ENCODE assay signal across 9 mouse cellular contexts in genomic region chr12:117132095-117132494, GRCm38 (mm10).
DNase-seq lines count a peak whose midpoint lies in the region; ATAC-seq and TF ChIP-seq lines count a peak whose summit lies in the region.
"Had no signal": no experiment of that assay in that cellular context is flagged by ENCODE, and none has a peak within 500 bp of the region (broad histone marks: within the 10 kb centered on the region; RNA-seq: fewer than 3 reads in every experiment).

No protein-coding gene starts in this region.

- peak; percentile 51 for TF ChIP-seq CTCF in kidney, adult 2 months (conservative IDR thresholded peaks at IDR 0.05; ENCODE audit: insufficient read depth, insufficient read length, low read depth, low read length)
- TF ChIP-seq CTCF in lung, embryonic 14.5 days (IDR thresholded peaks at IDR 0.05; ENCODE audit: low read depth): peak; percentile 70

- peak; percentile 4 for DNase-seq in kidney, adult 2 months
- DNase-seq in R1 (ENCODE audit: low read depth, low spot score): peak; percentile 36
- DNase-seq in embryo, embryonic 10 days (ENCODE audit: low spot score): peak; percentile 63
- peak; percentile 46 for DNase-seq in lung, embryonic 14.5 days
- no peak for DNase-seq in frontal cortex, postnatal 25 days (ENCODE audit: low spot score in 2 of 2)

- H3K4me3 ChIP-seq in kidney, adult 2 months (ENCODE audit: insufficient read depth, low read depth, low read length): no peak overlapping the region
- H3K4me3 ChIP-seq in kidney, embryonic 15.5 days (replicated peaks): no peak overlapping the region
- H3K4me3 ChIP-seq in lung, embryonic 14.5 days (ENCODE audit: low read depth, low read length): no peak overlapping the region
- H3K4me3 ChIP-seq: embryonic facial prominence, embryonic 15.5 days; lung, embryonic 15.5 days had no signal

- H3K27ac ChIP-seq in kidney, adult 2 months (ENCODE audit: insufficient read depth, low read depth, low read length): no peak overlapping the region
- no peak overlapping the region for H3K27ac ChIP-seq in kidney, embryonic 15.5 days
- no peak overlapping the region for H3K27ac ChIP-seq in lung, embryonic 14.5 days (ENCODE audit: low read depth)
- H3K27ac ChIP-seq: embryonic facial prominence, embryonic 15.5 days; lung, embryonic 15.5 days had no signal

- no peaks in the 10 kb centered on the region for H3K9me3 ChIP-seq in kidney, embryonic 15.5 days (replicated peaks)
- H3K9me3 ChIP-seq in lung, embryonic 14.5 days (ENCODE audit: low read depth, low read length): no peaks in the 10 kb centered on the region
- H3K9me3 ChIP-seq: embryonic facial prominence, embryonic 15.5 days; lung, embryonic 15.5 days had no signal

- H3K4me2 ChIP-seq in kidney, embryonic 15.5 days: no peak overlapping the region
- H3K4me2 ChIP-seq in lung, embryonic 14.5 days: no peak overlapping the region
- H3K4me2 ChIP-seq: embryonic facial prominence, embryonic 15.5 days; lung, embryonic 15.5 days had no signal

- no peaks in the 10 kb centered on the region for H3K36me3 ChIP-seq in kidney, adult 2 months (ENCODE audit: control insufficient read depth, insufficient read depth, low read length)
- no peaks in the 10 kb centered on the region for H3K36me3 ChIP-seq in kidney, embryonic 15.5 days
- H3K36me3 ChIP-seq in lung, embryonic 14.5 days (ENCODE audit: insufficient read depth): no peaks in the 10 kb centered on the region
- H3K36me3 ChIP-seq: embryonic facial prominence, embryonic 15.5 days; lung, embryonic 15.5 days had no signal

- ATAC-seq in kidney, embryonic 15.5 days (replicated peaks; ENCODE audit: low FRiP score): no peak
- peak; percentile 47 for ATAC-seq in lung, embryonic 14.5 days (ENCODE audit: insufficient read depth)
- ATAC-seq in erythroid progenitor cell, adult 5-6 weeks (replicated peaks; ENCODE audit: low FRiP score, poor library complexity, severe bottlenecking): no peak

- H3K9ac ChIP-seq in kidney, embryonic 15.5 days: no peak overlapping the region
- no peak overlapping the region for H3K9ac ChIP-seq in lung, embryonic 14.5 days
- H3K9ac ChIP-seq: embryonic facial prominence, embryonic 15.5 days; lung, embryonic 15.5 days had no signal

- WGBS in kidney, adult 2 months: 13% methylated on average over 2 of the region's 2 CpGs
- WGBS in kidney, embryonic 15.5 days: 12% methylated on average over 2 of the region's 2 CpGs
- WGBS in lung, embryonic 14.5 days: 13% methylated on average over 2 of the region's 2 CpGs

- no peaks in the 10 kb centered on the region for H3K27me3 ChIP-seq in kidney, adult 2 months (replicated peaks; ENCODE audit: control insufficient read depth, insufficient read depth, low read length)
- no peaks in the 10 kb centered on the region for H3K27me3 ChIP-seq in kidney, embryonic 15.5 days
- no peaks in the 10 kb centered on the region for H3K27me3 ChIP-seq in lung, embryonic 14.5 days (ENCODE audit: insufficient read depth, low read length)
- H3K27me3 ChIP-seq: embryonic facial prominence, embryonic 15.5 days; lung, embryonic 15.5 days had no signal

- no peak for TF ChIP-seq POLR2A in kidney, adult 2 months (IDR thresholded peaks at IDR 0.05; ENCODE audit: low read depth, low read length)

- H3K4me1 ChIP-seq in kidney, adult 2 months (ENCODE audit: control insufficient read depth, insufficient read depth, low read length): no peaks in the 10 kb centered on the region
- H3K4me1 ChIP-seq in kidney, embryonic 15.5 days: no peaks in the 10 kb centered on the region
- H3K4me1 ChIP-seq in lung, embryonic 14.5 days (ENCODE audit: insufficient read depth): no peaks in the 10 kb centered on the region
- H3K4me1 ChIP-seq: embryonic facial prominence, embryonic 15.5 days; lung, embryonic 15.5 days had no signal

Comparison
In these comparisons a context has a peak if more than half of its experiments do, and no peak if none do; other contexts are left out.
1. DNase-seq: peak in kidney, adult 2 months (single experiment), R1 (single experiment), embryo, embryonic 10 days (single experiment) and lung, embryonic 14.5 days (single experiment); none in frontal cortex, postnatal 25 days (0 of 2).